Mouse (Mus musculus) MEL (cell line): ENCODE data around the gene Tyro3.
A peak's percentile ranks its signal among the peaks of the same experiment; 100 is the strongest.

ENCODE experiments used
- BHLHE40 ChIP-seq: IDR thresholded peaks from 2 replicates; pipeline ENCODE4 v1.6.1; 2012; ENCODE audit warnings: low read depth, mild to moderate bottlenecking, inconsistent platforms, low read length, improper control_type of control experiment, borderline replicate concordance
- CHD1 ChIP-seq: IDR thresholded peaks from 2 replicates; pipeline ENCODE4 v1.6.1; 2012; ENCODE audit warnings: low read depth, mild to moderate bottlenecking, inconsistent platforms, low read length, improper control_type of control experiment
- CHD2 ChIP-seq: IDR thresholded peaks from 2 replicates; pipeline ENCODE4 v1.6.1; 2011; ENCODE audit warnings: low read length, improper control_type of control experiment
- CTCF ChIP-seq, 3 experiments: IDR thresholded peaks in 2 of 3; conservative IDR thresholded peaks in 1 of 3; 2 replicates each; pipeline ENCODE4 v1.5.1; 2011 to 2012; ENCODE audit warnings: low read length in 3 of 3, low read depth in 2 of 3, mild to moderate bottlenecking in 2 of 3, improper control_type of control experiment in 1 of 3, inconsistent platforms in 1 of 3, mixed read lengths in 1 of 3, moderate library complexity in 1 of 3; ENCODE audit not compliant: control insufficient read depth in 1 of 3, insufficient read depth in 1 of 3, poor library complexity in 1 of 3, severe bottlenecking in 1 of 3
- E2F4 ChIP-seq: IDR thresholded peaks from 2 replicates; pipeline ENCODE4 v1.6.1; 2011; ENCODE audit warnings: low read depth, low read length, improper control_type of control experiment, borderline replicate concordance
- EP300 ChIP-seq, 2 experiments: IDR thresholded peaks; 2 replicates each; pipeline ENCODE4 v1.6.1; 2011; ENCODE audit warnings: improper control_type of control experiment in 2 of 2, low read length in 2 of 2, low read depth in 1 of 2, mild to moderate bottlenecking in 1 of 2
- ETS1 ChIP-seq: IDR thresholded peaks from 2 replicates; pipeline ENCODE4 v1.6.1; 2012; ENCODE audit warnings: low read depth, mild to moderate bottlenecking, inconsistent platforms, low read length, improper control_type of control experiment, moderate library complexity
- MEF2A ChIP-seq: IDR thresholded peaks from 2 replicates; pipeline ENCODE4 v1.6.1; 2014; ENCODE audit warnings: low read depth, mild to moderate bottlenecking, inconsistent platforms, low read length, improper control_type of control experiment; ENCODE audit not compliant: poor library complexity, insufficient replicate concordance, severe bottlenecking; ENCODE audit errors: extremely low read depth
- POLR2A ChIP-seq, 2 experiments: IDR thresholded peaks; 2 replicates each; pipeline ENCODE4 v1.6.1; 2011 to 2012; ENCODE audit warnings: low read length in 2 of 2, mild to moderate bottlenecking in 2 of 2, control low read depth in 1 of 2, improper control_type of control experiment in 1 of 2, low read depth in 1 of 2, moderate library complexity in 1 of 2; ENCODE audit not compliant: control insufficient read depth in 1 of 2, insufficient read depth in 1 of 2, poor library complexity in 1 of 2
- POLR2AphosphoS5 ChIP-seq: IDR thresholded peaks from 2 replicates; pipeline ENCODE4 v1.6.1; 2012; ENCODE audit warnings: low read depth, borderline replicate concordance, mild to moderate bottlenecking, inconsistent platforms, low read length, moderate library complexity, mixed read lengths
- RAD21 ChIP-seq: IDR thresholded peaks from 2 replicates; pipeline ENCODE4 v1.6.1; 2011; ENCODE audit warnings: mild to moderate bottlenecking, low read depth, low read length, improper control_type of control experiment

GRCm38 (mm10) chr2:119799181-119799960 lies 1.8 kb downstream of the Tyro3 start:
- TF ChIP-seq CTCF (IDR thresholded peaks at IDR 0.05 in 2 of 3, conservative IDR thresholded peaks at IDR 0.05 in 1 of 3; ENCODE audit: control insufficient read depth in 1 of 3, insufficient read depth in 1 of 3, low read depth in 2 of 3, low read length in 3 of 3, poor library complexity in 1 of 3, severe bottlenecking in 1 of 3), result no peak
- no peak for TF ChIP-seq ETS1
- no peak for TF ChIP-seq BHLHE40
- TF ChIP-seq EP300 (IDR thresholded peaks at IDR 0.05; ENCODE audit: low read depth in 1 of 2, low read length in 2 of 2), result no peak
- TF ChIP-seq E2F4, result no peak
- TF ChIP-seq RAD21, result no peak
- TF ChIP-seq POLR2AphosphoS5, result no peak
- TF ChIP-seq POLR2A (IDR thresholded peaks at IDR 0.05; ENCODE audit: control insufficient read depth in 1 of 2, insufficient read depth in 1 of 2, low read depth in 1 of 2, low read length in 2 of 2, poor library complexity in 1 of 2), result 0 out of 4 replicates have a peak, but pooled peaks of 1 of the 2 experiments have one; percentile 6
- TF ChIP-seq CHD2, result no peak
- no peak for TF ChIP-seq MEF2A
- TF ChIP-seq CHD1, result no peak
